Mouse (Mus musculus): ENCODE results near the gene Mast4. TPM values are rescaled to one million over a fixed set of nuclear protein-coding genes. Genes with fewer than 3 reads are reported as not detected.

Mast4 gene
- total RNA-seq, 1 experiment from 2014 or later: 18.8 TPM

DNA sequence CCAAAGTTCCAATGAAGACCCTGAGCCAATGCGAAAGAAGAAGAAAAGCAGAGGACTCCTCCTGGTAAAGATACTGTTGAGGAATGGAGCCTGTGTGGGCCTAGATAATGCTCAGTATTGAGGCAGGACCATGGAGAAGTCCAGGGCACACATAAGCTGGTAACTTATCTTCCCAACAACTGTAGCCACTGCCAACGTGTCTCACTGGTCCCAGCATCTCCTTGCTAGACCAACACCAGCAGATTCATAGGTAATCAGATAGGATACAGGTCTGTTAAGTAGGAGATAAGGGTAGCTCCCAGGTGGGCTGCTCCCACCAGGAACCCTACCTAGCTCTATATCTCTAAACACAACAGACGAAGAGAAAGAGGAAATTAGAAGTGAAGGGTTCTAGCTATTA lies 116.8 kb downstream of the Mast4 start:
- ATAC-seq (replicated peaks in 1 of 2; ENCODE audit: insufficient read depth in 1 of 2, low FRiP score in 2 of 2, low TSS enrichment in 1 of 2, low read depth in 1 of 2, poor library complexity in 2 of 2, severe bottlenecking in 2 of 2): no peak

DNA sequence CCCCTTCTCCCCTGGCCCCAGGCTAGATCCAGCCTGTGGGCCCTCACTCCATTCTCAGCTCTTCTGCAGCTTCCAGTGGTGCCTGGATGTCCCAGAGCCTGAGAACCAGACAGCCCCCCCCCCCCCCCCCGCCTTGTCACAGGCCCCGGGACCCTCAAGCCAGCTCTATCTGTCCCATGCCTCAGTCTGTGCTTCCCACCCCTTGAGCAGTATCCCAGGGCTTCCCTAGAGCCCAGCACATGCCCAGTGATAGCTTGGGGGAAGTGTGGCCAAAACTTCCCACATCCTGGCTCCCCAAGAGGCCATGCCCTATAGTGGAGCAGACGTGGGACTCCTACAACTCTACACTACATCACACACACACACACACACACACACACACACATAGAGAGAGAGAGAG lies 119.8 kb downstream of the Mast4 start:
- no peak for ATAC-seq (replicated peaks in 1 of 2; ENCODE audit: insufficient read depth in 1 of 2, low FRiP score in 2 of 2, low TSS enrichment in 1 of 2, low read depth in 1 of 2, poor library complexity in 2 of 2, severe bottlenecking in 2 of 2)

DNA sequence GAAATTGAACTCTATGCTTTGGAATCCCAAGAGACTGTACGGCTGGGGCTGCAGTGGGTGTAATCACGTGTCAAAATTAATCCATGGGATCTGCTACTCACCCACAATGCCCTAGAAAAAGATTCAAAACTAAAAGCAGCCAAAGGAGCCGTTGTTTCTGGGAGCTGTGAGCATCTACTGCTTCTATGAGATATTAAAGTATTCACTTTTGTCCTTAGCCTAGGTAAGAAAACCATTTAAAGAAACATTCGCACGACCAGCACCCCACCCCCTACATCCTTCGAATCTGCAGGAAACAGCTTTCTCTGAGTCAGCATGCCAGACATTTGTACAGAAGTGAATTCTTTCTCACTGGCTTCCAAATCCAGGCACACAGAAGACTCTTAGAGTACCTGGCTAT lies 122.3 kb downstream of the Mast4 start:
- ATAC-seq (replicated peaks in 1 of 2; ENCODE audit: insufficient read depth in 1 of 2, low FRiP score in 2 of 2, low TSS enrichment in 1 of 2, low read depth in 1 of 2, poor library complexity in 2 of 2, severe bottlenecking in 2 of 2): no peak

DNA sequence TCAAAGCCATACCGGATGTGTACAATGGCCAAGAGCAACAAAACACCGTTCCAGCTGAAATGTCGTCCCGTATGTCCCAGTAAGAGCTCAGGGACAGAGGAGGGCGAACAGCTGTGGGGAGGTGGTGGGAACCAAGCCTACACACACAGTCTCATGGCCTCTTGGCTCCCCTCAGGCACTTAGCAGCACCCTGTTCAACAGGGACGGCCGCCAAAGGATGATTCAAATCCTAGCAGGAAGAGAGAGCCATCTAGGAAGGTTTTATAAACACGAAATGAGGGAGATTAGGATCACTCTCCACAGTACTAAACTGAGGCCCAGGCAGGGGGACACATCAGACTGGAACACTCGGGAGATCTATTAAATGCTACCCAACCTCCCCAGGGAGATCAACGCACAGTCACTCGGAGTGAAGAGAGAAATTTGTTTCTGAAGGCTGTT lies 122.8 kb downstream of the Mast4 start:
- no peak for ATAC-seq (replicated peaks in 1 of 2; ENCODE audit: insufficient read depth in 1 of 2, low FRiP score in 2 of 2, low TSS enrichment in 1 of 2, low read depth in 1 of 2, poor library complexity in 2 of 2, severe bottlenecking in 2 of 2)

DNA sequence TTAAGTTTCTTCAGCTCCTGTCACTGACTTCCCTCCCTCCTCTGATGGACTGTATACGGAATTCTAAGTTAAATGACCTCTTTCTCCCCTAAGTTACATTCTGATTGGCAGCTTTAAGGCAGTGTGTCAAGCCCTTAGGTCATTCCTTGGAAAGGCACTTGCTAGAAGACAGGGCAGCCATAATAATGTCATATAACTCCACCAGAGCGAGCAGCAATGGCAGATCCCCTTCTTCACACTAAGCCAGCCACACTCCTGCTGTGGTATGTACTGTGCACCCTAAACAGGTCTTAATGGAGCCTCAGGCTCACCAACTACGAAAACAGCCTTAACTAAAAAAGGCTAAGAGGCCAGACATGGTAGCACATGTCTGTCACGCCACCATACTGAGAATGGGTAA lies 123.6 kb downstream of the Mast4 start:
- no peak for ATAC-seq (replicated peaks in 1 of 2; ENCODE audit: insufficient read depth in 1 of 2, low FRiP score in 2 of 2, low TSS enrichment in 1 of 2, low read depth in 1 of 2, poor library complexity in 2 of 2, severe bottlenecking in 2 of 2)

DNA sequence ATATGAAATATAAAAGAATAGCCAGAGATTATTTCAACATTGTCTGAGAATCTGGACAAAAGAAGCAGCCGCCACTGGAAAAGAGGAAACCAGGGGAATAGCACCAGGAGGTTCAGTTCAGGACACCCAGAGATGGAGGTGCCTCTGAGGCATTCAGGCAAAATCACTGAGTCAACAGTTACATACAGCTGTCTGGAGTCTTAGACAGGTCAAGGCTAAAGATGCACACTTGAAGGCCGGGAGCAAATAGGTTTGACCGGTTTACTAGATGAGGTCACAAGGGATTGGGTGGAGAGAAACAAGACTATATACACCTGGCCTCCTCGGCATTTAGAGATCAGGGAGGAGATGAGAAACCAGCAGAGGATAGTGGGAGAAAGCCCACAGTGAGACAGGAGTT lies 127.1 kb downstream of the Mast4 start:
- ATAC-seq (replicated peaks in 1 of 2; ENCODE audit: insufficient read depth in 1 of 2, low FRiP score in 2 of 2, low TSS enrichment in 1 of 2, low read depth in 1 of 2, poor library complexity in 2 of 2, severe bottlenecking in 2 of 2): no peak

DNA sequence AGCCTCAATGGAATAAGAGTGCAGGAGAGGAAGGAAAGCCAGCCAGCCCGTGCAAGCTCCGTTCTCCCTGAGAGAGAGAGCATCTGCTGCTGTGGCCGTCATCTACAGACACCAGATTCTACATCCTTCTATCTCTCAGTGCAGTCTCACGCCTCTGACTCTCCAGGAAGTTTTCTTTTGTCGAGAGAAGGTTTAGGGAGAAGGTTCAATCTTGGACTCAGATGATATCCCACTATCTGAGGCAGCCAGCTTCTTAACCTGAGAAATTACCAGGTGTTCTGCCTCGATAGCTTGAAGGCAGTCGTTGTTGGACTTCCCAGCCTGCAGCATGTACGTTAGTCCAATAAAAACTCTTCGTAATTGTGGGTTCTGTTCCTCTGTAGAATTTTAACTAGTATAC lies 127.7 kb downstream of the Mast4 start:
- no peak for ATAC-seq (replicated peaks in 1 of 2; ENCODE audit: insufficient read depth in 1 of 2, low FRiP score in 2 of 2, low TSS enrichment in 1 of 2, low read depth in 1 of 2, poor library complexity in 2 of 2, severe bottlenecking in 2 of 2)

DNA sequence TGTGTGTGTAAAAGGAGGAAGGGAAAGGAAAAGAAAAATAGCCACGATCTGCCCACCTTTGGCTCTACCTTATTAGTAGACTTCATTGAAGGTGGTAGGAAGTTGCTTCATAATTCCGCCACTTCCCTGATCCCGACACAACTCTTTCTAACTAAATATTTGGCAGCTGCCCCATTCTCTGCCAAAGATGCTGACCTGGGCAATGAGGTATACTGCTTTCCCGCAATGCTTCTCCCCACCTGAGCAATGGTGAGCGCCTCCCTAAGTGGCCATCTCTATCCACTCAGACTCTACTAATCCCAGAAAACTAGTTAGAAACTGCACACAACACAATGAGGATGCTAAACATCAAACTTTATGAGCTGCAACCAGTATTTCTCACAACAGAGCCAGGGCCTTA lies 129.1 kb downstream of the Mast4 start:
- no peak for ATAC-seq (replicated peaks in 1 of 2; ENCODE audit: insufficient read depth in 1 of 2, low FRiP score in 2 of 2, low TSS enrichment in 1 of 2, low read depth in 1 of 2, poor library complexity in 2 of 2, severe bottlenecking in 2 of 2)

DNA sequence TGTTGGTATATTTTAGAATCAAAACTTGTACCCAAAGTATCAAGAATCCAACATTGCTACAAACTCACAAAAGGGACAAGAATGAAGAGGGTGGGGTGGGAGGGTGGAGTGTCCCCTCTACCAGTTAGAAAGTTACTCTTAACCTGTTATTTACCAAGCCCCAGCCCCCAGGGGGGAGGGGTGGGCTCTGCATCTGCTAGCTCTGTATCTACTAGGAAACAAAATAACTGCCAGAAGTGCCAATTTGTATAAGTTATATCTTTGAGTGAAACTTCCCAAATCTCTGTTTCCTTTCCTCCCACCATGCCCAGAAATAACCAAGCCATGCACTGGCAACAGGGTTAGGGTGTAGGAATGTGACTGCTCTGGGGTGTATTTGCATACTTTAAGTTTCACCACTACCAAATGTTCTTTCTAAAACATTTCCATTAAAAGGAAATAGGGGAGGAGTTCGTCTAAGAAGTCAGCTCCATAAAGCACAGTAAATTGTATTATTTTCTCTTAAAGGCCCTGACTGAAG lies 130.9 kb downstream of the Mast4 start:
- ATAC-seq (replicated peaks in 1 of 2; ENCODE audit: insufficient read depth in 1 of 2, low FRiP score in 2 of 2, low TSS enrichment in 1 of 2, low read depth in 1 of 2, poor library complexity in 2 of 2, severe bottlenecking in 2 of 2): no peak

DNA sequence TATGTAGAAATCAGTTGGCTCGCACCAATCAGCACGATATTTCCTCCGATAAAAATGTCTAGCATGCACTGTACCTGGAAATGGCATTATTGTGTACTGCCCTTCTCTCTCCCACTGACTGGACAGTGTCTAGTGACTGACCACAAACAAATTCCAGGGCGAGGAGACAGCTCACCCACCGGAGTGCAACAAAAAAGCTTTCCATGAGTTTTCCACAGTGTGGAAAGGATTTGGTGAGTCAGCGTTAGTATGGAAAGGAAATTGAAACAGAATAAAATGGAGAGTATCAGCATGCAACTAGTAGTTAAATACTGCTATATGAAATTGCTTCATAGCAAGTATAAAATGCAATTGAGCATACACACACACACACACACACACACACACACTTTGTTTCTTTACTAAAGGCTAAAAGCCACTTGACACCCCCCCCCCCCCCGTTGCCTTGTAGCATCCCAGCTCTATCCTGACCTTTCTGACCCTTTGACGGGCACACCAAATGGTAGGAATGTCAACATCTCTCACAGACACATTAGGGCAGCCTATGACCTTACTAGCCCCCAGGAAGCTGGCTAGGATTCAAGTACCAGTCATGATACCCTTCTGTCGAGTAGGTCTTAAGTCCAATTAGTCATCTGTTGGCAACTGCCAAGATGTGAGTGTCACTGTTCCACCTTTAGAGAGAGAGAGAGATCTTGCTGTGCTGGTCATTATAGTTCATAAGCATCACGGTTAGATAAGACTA lies 133.1 kb downstream of the Mast4 start:
- no peak for ATAC-seq (replicated peaks in 1 of 2; ENCODE audit: insufficient read depth in 1 of 2, low FRiP score in 2 of 2, low TSS enrichment in 1 of 2, low read depth in 1 of 2, poor library complexity in 2 of 2, severe bottlenecking in 2 of 2)

DNA sequence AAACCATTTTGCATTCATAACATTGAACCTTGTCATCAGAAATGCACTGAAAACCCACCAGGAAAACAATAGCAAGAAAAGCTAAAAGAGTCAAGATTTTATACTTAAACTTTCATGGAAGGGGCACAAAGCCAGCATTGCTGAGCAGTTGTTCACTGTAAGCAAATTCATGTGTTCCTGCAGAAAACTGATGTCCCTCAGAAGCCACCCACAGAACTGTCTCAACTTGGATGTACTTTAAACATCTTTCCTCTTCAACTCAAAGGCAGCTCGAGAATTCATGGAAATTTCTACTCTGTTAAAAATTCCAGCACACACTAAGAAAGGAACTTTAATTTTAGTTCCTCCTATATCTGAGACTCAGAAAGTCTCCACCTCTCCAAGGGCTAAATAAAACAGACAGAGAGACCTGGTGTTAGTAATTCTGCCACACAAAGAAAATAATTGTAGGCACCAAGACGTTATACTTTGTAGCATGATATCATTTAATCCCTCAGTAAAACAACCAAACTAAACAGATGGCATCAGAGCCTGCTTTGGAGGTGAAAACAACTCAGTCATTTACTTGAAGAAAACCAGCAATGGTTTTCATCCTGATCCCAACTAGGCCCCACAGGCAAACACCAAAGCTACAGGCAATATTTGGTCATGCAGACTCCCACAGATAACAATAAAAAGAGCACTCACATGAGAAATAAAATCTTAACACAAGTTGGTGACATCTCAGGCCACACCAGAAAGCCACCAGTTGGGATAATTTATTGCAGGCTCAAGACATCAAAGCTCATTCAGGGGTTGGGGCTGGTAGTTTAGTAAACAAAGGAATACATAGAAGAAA lies 134.3 kb downstream of the Mast4 start:
- no peak for ATAC-seq (replicated peaks in 1 of 2; ENCODE audit: insufficient read depth in 1 of 2, low FRiP score in 2 of 2, low TSS enrichment in 1 of 2, low read depth in 1 of 2, poor library complexity in 2 of 2, severe bottlenecking in 2 of 2)

DNA sequence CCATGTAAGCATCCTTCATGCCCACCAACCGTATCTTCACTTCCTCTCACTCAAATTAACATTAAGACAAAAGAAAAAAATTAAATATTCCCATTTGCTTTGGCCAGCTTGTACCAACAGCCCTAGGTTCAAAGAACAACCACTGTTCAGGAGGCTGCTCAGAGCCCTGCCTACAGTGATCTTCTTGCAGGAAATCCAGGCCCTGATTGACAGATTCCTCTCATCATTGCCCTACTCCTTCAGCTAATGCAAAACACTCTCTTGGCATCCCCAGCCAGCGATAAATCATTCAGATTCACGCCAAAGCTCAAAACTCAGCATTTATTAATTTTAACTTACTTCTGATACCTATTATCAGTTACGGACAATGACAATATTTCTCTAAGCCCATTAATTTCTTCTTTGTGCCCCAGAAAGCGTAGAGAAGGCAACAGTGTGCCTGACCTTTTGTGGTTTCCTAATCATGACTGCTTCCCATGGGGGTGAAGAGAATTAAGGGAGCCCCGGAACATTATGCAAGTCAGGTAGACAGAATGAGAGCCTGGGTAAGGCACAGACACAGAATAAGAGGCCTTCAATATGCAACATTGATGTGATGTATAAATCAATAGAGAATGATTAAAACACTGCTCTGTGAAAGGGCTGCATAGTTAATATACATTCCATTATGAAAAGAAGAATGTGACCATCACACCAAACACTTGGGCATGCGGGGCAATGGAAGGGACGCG lies 135.9 kb downstream of the Mast4 start:
- ATAC-seq (replicated peaks in 1 of 2; ENCODE audit: insufficient read depth in 1 of 2, low FRiP score in 2 of 2, low TSS enrichment in 1 of 2, low read depth in 1 of 2, poor library complexity in 2 of 2, severe bottlenecking in 2 of 2): no peak

DNA sequence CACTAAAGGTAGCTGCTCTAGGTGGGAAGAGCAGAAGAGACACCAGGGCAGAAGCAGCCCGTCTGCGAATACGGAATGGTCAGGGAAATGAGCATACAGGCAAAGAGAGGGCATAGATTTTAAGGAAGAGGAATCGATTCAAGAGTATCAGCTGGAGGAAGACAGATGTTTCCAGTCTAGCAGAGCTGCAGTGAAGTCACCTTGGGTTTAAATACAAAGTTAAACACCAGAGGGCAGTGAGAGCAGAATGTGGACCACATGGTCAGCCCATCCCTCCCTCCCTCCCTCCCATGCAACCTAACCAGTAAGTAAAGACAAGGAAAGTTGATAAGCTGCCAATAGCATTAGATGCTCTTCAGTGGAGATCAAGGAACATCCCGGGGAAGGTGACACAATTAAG lies 138.0 kb downstream of the Mast4 start:
- ATAC-seq (replicated peaks in 1 of 2; ENCODE audit: insufficient read depth in 1 of 2, low FRiP score in 2 of 2, low TSS enrichment in 1 of 2, low read depth in 1 of 2, poor library complexity in 2 of 2, severe bottlenecking in 2 of 2): peak; percentile 42 to 48; a peak in 1 of 4 replicates

DNA sequence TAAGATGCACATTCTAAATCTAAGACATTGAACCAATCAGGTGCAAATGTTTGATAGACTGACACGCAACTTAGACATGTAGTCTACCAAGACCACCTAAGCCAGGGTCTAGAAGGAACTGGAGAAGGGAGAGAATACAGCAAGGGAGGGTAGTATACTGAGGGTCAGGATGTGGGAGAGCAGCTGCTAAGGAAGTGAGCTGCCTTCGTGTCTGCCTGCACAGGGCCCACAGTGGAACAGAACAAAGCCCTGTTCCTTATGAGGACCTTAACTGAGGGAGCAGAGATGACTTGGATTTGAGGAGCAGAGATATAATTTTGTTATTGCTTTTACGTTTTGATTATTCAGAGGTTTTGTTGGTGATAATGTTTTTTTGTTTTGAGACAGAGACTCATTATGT lies 138.4 kb downstream of the Mast4 start:
- peak; percentile 46 to 53; a peak in 2 of 4 replicates for ATAC-seq (replicated peaks in 1 of 2; ENCODE audit: insufficient read depth in 1 of 2, low FRiP score in 2 of 2, low TSS enrichment in 1 of 2, low read depth in 1 of 2, poor library complexity in 2 of 2, severe bottlenecking in 2 of 2)

DNA sequence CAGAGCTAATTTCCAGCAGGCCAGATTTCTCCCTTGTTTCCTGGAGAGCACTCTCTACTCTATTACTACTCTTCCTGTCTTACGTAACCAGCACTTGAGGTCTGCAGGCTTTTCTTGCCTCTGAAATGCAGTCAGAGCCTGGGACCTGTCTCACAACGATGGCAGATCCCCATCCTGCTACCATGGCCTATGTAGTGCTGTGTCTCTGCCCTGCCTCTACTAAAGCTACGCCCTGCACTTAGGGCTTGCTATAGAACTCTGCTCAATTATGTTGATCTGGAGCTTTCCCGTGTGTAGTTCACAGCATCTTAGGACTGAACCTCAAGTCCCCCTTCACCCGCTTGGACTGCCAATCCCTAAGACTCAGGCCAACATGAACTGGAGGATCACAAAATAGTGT lies 150.7 kb downstream of the Mast4 start:
- ATAC-seq (replicated peaks in 1 of 2; ENCODE audit: insufficient read depth in 1 of 2, low FRiP score in 2 of 2, low TSS enrichment in 1 of 2, low read depth in 1 of 2, poor library complexity in 2 of 2, severe bottlenecking in 2 of 2): no peak

DNA sequence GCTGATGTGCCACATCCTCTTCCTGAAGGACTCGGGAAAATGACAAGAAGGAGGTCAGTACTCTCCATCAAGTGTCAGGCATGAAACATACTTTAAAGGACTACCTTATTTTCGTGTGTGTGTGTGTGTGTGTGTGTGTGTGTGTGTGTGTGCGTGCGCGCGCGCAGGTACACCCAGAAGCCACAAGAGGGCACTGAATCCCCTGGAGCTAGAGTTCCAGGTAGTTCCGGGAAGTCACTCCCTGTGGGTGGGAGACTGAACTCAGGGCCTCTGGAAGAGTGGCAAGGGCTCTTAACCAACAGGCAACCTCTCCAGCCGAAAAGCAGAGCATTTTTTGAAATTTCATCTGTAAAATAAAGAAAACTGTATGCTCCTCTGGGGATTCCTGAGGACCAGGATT lies 152.5 kb downstream of the Mast4 start:
- ATAC-seq (replicated peaks in 1 of 2; ENCODE audit: insufficient read depth in 1 of 2, low FRiP score in 2 of 2, low TSS enrichment in 1 of 2, low read depth in 1 of 2, poor library complexity in 2 of 2, severe bottlenecking in 2 of 2): no peak

DNA sequence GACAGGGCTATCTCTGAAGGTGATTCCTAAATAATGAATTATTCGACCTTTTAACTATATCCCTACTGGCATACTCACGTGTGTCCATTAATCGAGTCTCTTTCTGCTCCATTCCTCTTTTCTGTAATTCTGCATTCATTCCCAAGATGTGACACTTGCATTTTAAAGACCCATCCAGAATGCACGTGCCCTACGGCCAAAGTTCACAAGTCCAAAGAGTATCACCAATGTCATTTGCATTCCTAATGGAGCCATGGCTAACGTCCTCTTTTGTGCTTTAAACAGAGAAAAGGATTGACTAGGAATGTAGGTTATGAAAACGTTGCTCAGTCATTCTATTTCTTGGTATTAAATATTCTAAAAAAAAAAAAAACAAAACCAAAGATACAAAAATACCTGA lies 157.4 kb downstream of the Mast4 start:
- ATAC-seq (replicated peaks in 1 of 2; ENCODE audit: insufficient read depth in 1 of 2, low FRiP score in 2 of 2, low TSS enrichment in 1 of 2, low read depth in 1 of 2, poor library complexity in 2 of 2, severe bottlenecking in 2 of 2): no peak

DNA sequence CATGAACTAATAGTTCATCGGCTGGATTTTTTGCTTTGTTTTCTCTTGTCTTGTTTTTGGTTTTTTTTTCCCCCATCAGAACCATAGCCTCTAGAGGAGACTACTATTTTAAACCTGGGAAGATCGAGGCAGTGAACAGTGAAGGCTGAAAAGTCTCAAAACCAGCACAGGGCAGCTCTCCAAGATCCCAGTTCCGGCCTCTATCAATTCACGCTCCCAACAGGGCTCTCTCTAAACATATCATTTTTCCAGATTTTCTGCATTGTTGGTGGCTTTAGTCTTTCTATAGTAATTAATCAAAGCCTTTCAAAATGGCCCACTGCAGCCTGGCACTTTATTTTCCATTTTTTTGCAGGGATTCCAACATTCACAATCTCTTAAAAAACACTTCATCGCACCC lies 159.9 kb downstream of the Mast4 start:
- no peak for ATAC-seq (replicated peaks in 1 of 2; ENCODE audit: insufficient read depth in 1 of 2, low FRiP score in 2 of 2, low TSS enrichment in 1 of 2, low read depth in 1 of 2, poor library complexity in 2 of 2, severe bottlenecking in 2 of 2)

Data from hematopoietic stem cell, adult 5-6 weeks (primary cell).